Mouse (Mus musculus): ENCODE results near the gene Zfp811. TPM values are rescaled to one million over a fixed set of nuclear protein-coding genes. Genes with fewer than 3 reads are reported as not detected.
"Not testable (repeated sequence)": the region's sequence is repeated elsewhere in the genome, so short reads cannot be mapped to it uniquely, and the experiment has no call there.

The Zfp811 gene
- 1 to 10 TPM in 1 of 2 experiments, under 1 TPM in 1; 0.81 to 1.5 TPM for total RNA-seq (2021)
- long read RNA-seq, experiment 1, partial matches to known transcripts = 0 of 2 reads
- long read RNA-seq, experiment 1, other reads (novel, unspliced or antisense) = 2 of 2 reads
- long read RNA-seq, experiment 2 = 0 reads

- peak; percentile 39 for DNase-seq
Observed at GRCm38 (mm10) chr17:32809544-32810374, at the start of gene Zfp811. Gene Zfp811, minus strand, starts transcription at chr17:32809931.

GRCm38 (mm10) chr17:32856713-32857112 lies 47.0 kb upstream of the Zfp811 start:
- DNase-seq = not testable (repeated sequence)

GRCm38 (mm10) chr17:32851581-32851980 lies 41.9 kb upstream of the Zfp811 start:
- no peak for DNase-seq

- DNase-seq = no peak
Observed at GRCm38 (mm10) chr17:32841388-32841787, 31.7 kb upstream of the Zfp811 start.

GRCm38 (mm10) chr17:32839083-32839802 lies 29.5 kb upstream of the Zfp811 start:
- peak; percentile 35 for DNase-seq

GRCm38 (mm10) chr17:32830418-32830782 lies 20.7 kb upstream of the Zfp811 start:
- DNase-seq = no peak

GRCm38 (mm10) chr17:32829540-32830417 lies 20.0 kb upstream of the Zfp811 start, which contains the start of gene Zfp799:
Gene Zfp799, minus strand, starts transcription at chr17:32830261.
- peak; percentile 80 for DNase-seq

GRCm38 (mm10) chr17:32816074-32816784 lies 6.5 kb upstream of the Zfp811 start:
- DNase-seq = no peak

GRCm38 (mm10) chr17:32814136-32814535 lies 4.4 kb upstream of the Zfp811 start:
- DNase-seq = no peak

GRCm38 (mm10) chr17:32810648-32811047 lies 917 bp upstream of the Zfp811 start:
- no peak for DNase-seq

- DNase-seq = no peak
Observed at GRCm38 (mm10) chr17:32808921-32809320, 810 bp downstream of the Zfp811 start.

- no peak for DNase-seq
Observed at GRCm38 (mm10) chr17:32789244-32789643, 20.5 kb downstream of the Zfp811 start.

- no peak for DNase-seq
Observed at GRCm38 (mm10) chr17:32788576-32788975, 21.2 kb downstream of the Zfp811 start.

- peak; percentile 88 for DNase-seq
Observed at GRCm38 (mm10) chr17:32788094-32788559, 21.6 kb downstream of the Zfp811 start, which contains the start of gene Zfp871. Gene Zfp871, minus strand, starts transcription at chr17:32788287.

- no peak for DNase-seq
Observed at GRCm38 (mm10) chr17:32787436-32788093, 22.2 kb downstream of the Zfp811 start.

GRCm38 (mm10) chr17:32786944-32787343 lies 22.8 kb downstream of the Zfp811 start:
- no peak for DNase-seq

GRCm38 (mm10) chr17:32785656-32786055 lies 24.1 kb downstream of the Zfp811 start:
- no peak for DNase-seq

GRCm38 (mm10) chr17:32777564-32777963 lies 32.2 kb downstream of the Zfp811 start:
- no peak for DNase-seq

GRCm38 (mm10) chr17:32771213-32771612 lies 38.5 kb downstream of the Zfp811 start:
- DNase-seq = no peak

- no peak for DNase-seq
Observed at GRCm38 (mm10) chr17:32766422-32766821, 43.3 kb downstream of the Zfp811 start.

- DNase-seq = no peak
Observed at GRCm38 (mm10) chr17:32757331-32757730, 52.4 kb downstream of the Zfp811 start.
